Mouse (Mus musculus) olfactory bulb, adult 2 months (tissue): Measurements from ENCODE around the gene Rnaseh2c. TPM values are rescaled to one million over a fixed set of nuclear protein-coding genes. Genes with fewer than 3 reads are reported as not detected.
A peak's percentile ranks its signal among the peaks of the same experiment; 100 is the strongest.

Experiments used
- H3K27ac ChIP-seq: fragments of 200-500 bp; 2 replicates; pipeline ENCODE4 v1.5.1; 2012; ENCODE audit warnings: low read depth, low read length; ENCODE audit not compliant: insufficient read depth
- H3K4me1 ChIP-seq: fragments of 200-500 bp; 2 replicates; pipeline ENCODE4 v1.6.1; 2012; ENCODE audit warnings: low read length; ENCODE audit not compliant: control insufficient read depth, insufficient read depth
- H3K4me3 ChIP-seq: fragments of 200-500 bp; 2 replicates; pipeline ENCODE4 v1.5.1; 2012; ENCODE audit warnings: mild to moderate bottlenecking, low read depth, low read length, moderate library complexity; ENCODE audit not compliant: insufficient read depth
- CTCF ChIP-seq: fragments of 200-500 bp; IDR thresholded peaks from 2 replicates; pipeline ENCODE4 v1.5.1; 2012; ENCODE audit warnings: low read depth, mild to moderate bottlenecking, low read length, moderate library complexity; ENCODE audit not compliant: insufficient read depth
- POLR2A ChIP-seq: fragments of 200-500 bp; IDR thresholded peaks from 2 replicates; pipeline ENCODE4 v1.6.1; 2012; ENCODE audit warnings: mild to moderate bottlenecking, low read depth, low read length, moderate library complexity; ENCODE audit not compliant: insufficient read depth
- WGBS: fragments of 180-500 bp; shearing (Covaris S2); methylation state at CpG from one replicate; pipeline ENCODE4 v1.1.7; 2018; 5-methylcytosine and 5-hydroxymethylcytosine counted together
- polyA plus RNA-seq: library from polyadenylated mRNA; stranded (reverse); fragments of >200 nt; gene quantifications from 2 replicates; pipeline ENCODE4 v1.2.4, GENCODE M21; 2012; ENCODE audit warnings: low replicate concordance; ENCODE audit not compliant: missing spikeins, insufficient read depth, insufficient read length

Rnaseh2c gene
- polyA plus RNA-seq, 1 experiment, result not detected

- H3K27ac ChIP-seq, result no peak overlapping the region
- WGBS, result 85% methylated on average over 18 of the region's 18 CpGs
- H3K4me3 ChIP-seq, result peak overlapping the region; percentile 89
- TF ChIP-seq POLR2A (no peak), CTCF (no peak)
- H3K4me1 ChIP-seq, result peaks cover 18% of the 10 kb centered on the region
Observed at GRCm38 (mm10) chr19:5638416-5639005, 36.8 kb downstream of the Rnaseh2c start.

GRCm38 (mm10) chr19:5640339-5640738, 38.7 kb downstream of the Rnaseh2c start:
- H3K27ac ChIP-seq, result no peak overlapping the region
- WGBS, result 83% methylated on average over 9 of the region's 9 CpGs
- H3K4me1 ChIP-seq, result peaks cover 18% of the 10 kb centered on the region
- no peak overlapping the region for H3K4me3 ChIP-seq
- TF ChIP-seq CTCF, result no peak
- TF ChIP-seq POLR2A, result no peak

GRCm38 (mm10) chr19:5641021-5641420, 39.3 kb downstream of the Rnaseh2c start:
- WGBS, result 92% methylated on average over 17 of the region's 17 CpGs
- H3K4me3 ChIP-seq, result no peak overlapping the region
- H3K27ac ChIP-seq, result no peak overlapping the region
- TF ChIP-seq CTCF, result no peak
- no peak for TF ChIP-seq POLR2A
- H3K4me1 ChIP-seq, result peaks cover 18% of the 10 kb centered on the region

GRCm38 (mm10) chr19:5641641-5642040, 40.0 kb downstream of the Rnaseh2c start:
- Histone ChIP-seq H3K4me1 (peaks cover 17% of the 10 kb centered on the region), H3K4me3 (no peak overlapping the region), H3K27ac (no peak overlapping the region)
- TF ChIP-seq POLR2A (no peak), CTCF (no peak)
- 89% methylated on average over 8 of the region's 8 CpGs for WGBS

- Histone ChIP-seq H3K27ac (no peak overlapping the region), H3K4me1 (peaks cover 16% of the 10 kb centered on the region), H3K4me3 (no peak overlapping the region)
- WGBS, result 96% methylated on average over 9 of the region's 9 CpGs
- TF ChIP-seq POLR2A (no peak), CTCF (no peak)
Observed at GRCm38 (mm10) chr19:5645280-5645679, 43.6 kb downstream of the Rnaseh2c start.

- 90% methylated on average over 8 of the region's 8 CpGs for WGBS
- H3K4me3 ChIP-seq, result no peak overlapping the region
- TF ChIP-seq CTCF (no peak), POLR2A (no peak)
- H3K27ac ChIP-seq, result no peak overlapping the region
- H3K4me1 ChIP-seq, result peaks cover 16% of the 10 kb centered on the region
Observed at GRCm38 (mm10) chr19:5646731-5647330, 45.2 kb downstream of the Rnaseh2c start.

GRCm38 (mm10) chr19:5647791-5648190, 46.1 kb downstream of the Rnaseh2c start:
- Histone ChIP-seq H3K4me3 (no peak overlapping the region), H3K4me1 (peaks cover 16% of the 10 kb centered on the region), H3K27ac (no peak overlapping the region)
- WGBS, result 92% methylated on average over 6 of the region's 6 CpGs
- TF ChIP-seq POLR2A (no peak), CTCF (no peak)

GRCm38 (mm10) chr19:5648401-5649297, 47.0 kb downstream of the Rnaseh2c start:
- TF ChIP-seq POLR2A (0 out of 2 replicates have a peak, but pooled peaks have one; percentile 10), CTCF (no peak)
- 12% methylated on average over 26 of the region's 26 CpGs for WGBS
- Histone ChIP-seq H3K4me3 (peak overlapping the region; percentile 38), H3K27ac (peak overlapping the region; percentile 64), H3K4me1 (peaks cover 16% of the 10 kb centered on the region)

- Histone ChIP-seq H3K4me1 (peaks cover 22% of the 10 kb centered on the region), H3K27ac (peak overlapping the region; percentile 64; the same call in 1 of the 2 replicates), H3K4me3 (peak overlapping the region; percentile 38)
- WGBS, result 66% methylated on average over 6 of the region's 6 CpGs
- TF ChIP-seq CTCF, result no peak
- no peak for TF ChIP-seq POLR2A
Observed at GRCm38 (mm10) chr19:5649298-5649741, 47.6 kb downstream of the Rnaseh2c start.
